Mouse (Mus musculus): ENCODE data around the gene Plb1.

DNA sequence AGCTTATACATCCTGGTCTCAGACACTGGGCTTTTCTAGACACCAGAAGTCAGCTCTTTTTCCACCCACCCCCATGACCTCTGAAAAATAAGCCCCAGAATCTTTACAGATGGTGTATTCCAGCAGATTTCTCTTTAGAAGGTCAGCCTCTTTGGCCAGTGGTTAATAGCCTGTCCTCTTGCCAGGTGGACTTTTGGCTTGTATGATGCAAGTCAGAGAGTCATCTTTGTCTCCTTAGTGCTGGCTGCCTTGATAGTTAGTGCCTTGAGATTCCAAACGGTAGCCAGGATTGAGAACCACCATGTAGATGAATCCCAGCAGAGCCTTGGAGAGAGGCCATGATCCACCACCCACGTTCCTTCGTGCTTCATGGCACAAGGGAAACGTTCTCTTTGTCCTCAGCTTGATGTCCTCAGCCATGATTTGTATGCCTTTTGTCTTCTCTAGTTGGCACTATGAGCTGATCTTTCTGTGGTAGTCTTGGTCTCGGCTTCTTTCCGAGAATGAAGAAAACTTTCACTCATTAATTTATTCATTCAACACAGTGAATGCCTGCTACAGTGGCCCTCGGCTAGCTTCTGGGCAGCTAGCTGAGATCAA lies 10.9 kb downstream of the Plb1 start:
- TF ChIP-seq CTCF (IDR thresholded peaks at IDR 0.05; ENCODE audit: extremely low read depth, insufficient read length, insufficient replicate concordance, low read depth, low read length), result no peak
- TF ChIP-seq POLR2A (IDR thresholded peaks at IDR 0.05; ENCODE audit: low read depth, low read length), result no peak

All from small intestine, adult 2 months (tissue).